Mouse (Mus musculus): ENCODE measurements around the gene Pkm.

DNA sequence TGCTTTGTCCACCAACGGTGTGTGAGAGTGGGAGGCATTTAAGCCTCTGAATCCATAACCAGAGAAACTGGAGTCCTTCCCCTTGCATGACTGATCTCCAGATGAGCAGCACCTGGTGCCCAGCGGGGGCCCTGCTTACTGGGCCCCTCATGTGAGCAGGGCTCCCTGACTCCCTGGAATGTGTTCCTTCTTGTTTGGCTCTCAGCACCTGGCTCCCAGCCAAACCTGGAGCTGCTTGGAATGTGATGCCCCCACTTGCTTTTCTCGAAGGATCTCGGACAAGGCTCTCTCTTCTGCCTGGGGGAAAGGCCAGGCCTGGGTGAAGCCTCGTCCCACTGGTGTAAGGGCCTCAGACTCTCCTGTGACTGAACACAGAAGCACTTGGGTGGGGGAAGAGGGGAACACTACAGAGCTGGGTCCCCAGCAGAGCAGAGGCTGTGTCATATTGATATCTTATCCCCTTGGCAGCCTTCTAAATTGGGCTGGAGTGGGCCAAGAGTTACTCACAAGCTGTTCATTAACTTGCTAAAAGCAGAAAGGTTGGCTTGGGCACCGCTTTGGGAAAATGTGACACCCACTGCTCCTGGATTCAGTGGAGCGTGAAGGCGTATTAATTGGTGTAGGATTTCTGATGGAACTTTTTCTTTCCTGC is 67.7 kb downstream of the Pkm start:
- TF ChIP-seq EP300 (IDR thresholded peaks at IDR 0.05; ENCODE audit: low read depth) (no peak), CTCF (IDR thresholded peaks at IDR 0.05; ENCODE audit: low read depth) (no peak)
